ENCODE assay signal across 8 mouse cellular contexts in the genomic region with DNA sequence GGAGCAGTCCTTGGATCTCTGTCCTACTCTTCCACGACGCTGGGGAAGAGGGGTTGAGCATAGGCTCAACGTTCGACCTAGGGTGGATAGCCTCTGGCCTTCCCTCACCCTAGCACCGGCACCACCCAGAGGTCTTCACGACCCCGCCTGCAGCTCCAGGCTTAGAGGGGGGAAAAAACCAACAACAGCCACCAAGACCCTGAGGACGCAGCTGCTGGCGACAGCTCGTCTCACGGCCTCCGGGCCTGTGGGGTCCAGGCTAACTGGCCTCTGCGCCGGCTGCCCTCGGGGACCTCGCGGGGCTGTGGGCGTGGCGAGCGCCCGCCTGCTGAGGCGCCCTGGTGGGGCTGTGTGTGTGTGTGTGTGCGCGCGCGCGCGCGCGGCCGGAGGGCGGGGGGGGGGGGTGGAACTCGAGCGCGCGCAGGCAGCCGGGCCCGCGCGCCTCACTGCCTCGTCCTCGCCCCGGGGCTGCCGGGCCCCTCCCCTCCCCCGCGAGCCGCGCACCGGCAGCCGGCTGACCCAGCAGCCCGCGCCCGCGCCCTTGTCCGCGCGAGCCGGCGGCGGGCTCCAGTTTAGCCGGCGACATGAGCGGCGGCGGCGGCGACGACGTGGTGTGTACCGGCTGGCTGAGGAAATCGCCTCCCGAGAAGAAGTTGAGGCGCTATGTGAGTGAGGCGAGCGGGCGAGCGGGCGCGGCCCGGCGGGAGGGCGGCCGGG. TPM values are rescaled to one million over a fixed set of nuclear protein-coding genes. Genes with fewer than 3 reads are reported as not detected.
DNase-seq lines count a peak whose midpoint lies in the region; ATAC-seq and TF ChIP-seq lines count a peak whose summit lies in the region.

A gene (plus strand): TSS at position 345 of the 717 bp plus-strand sequence.

- no peak for TF ChIP-seq EP300 in stomach, postnatal 0 days (optimal IDR thresholded peaks at IDR 0.05)

- H3K36me3 ChIP-seq in heart, embryonic 13.5 days, result no peaks in the 10 kb centered on the region
- no peaks in the 10 kb centered on the region for H3K36me3 ChIP-seq in liver, embryonic 15.5 days (replicated peaks)
- H3K36me3 ChIP-seq in neural tube, embryonic 11.5 days (ENCODE audit: control insufficient read depth, insufficient read depth, low read length), result no peaks in the 10 kb centered on the region
- H3K36me3 ChIP-seq in stomach, postnatal 0 days (ENCODE audit: control insufficient read depth, insufficient read depth, low read length), result no peaks in the 10 kb centered on the region

- DNase-seq in CD4-positive, CD25-positive, alpha-beta regulatory T cell, adult 2 months (ENCODE audit: low read depth, low spot score), result peak; percentile 49
- peak; percentile 16 for DNase-seq in fibroblast of lung, adult 2 months (ENCODE audit: low read depth)
- DNase-seq in kidney, postnatal 10 days, result peak; percentile 88
- peak; percentile 81 for DNase-seq in neural tube, embryonic 11.5 days (ENCODE audit: low spot score)
- DNase-seq in stomach, postnatal 0 days (ENCODE audit: low spot score), result peak; percentile 85

- no peaks in the 10 kb centered on the region for H3K9me3 ChIP-seq in heart, embryonic 13.5 days
- no peaks in the 10 kb centered on the region for H3K9me3 ChIP-seq in liver, embryonic 15.5 days (replicated peaks)
- no peaks in the 10 kb centered on the region for H3K9me3 ChIP-seq in neural tube, embryonic 11.5 days (ENCODE audit: control insufficient read depth, low read length)
- no peaks in the 10 kb centered on the region for H3K9me3 ChIP-seq in stomach, postnatal 0 days (ENCODE audit: control insufficient read depth, low read length)

- H3K4me2 ChIP-seq in heart, embryonic 13.5 days, result peak within 1 kb of the TSS; percentile 85
- peak within 1 kb of the TSS; percentile 98 for H3K4me2 ChIP-seq in liver, embryonic 15.5 days
- H3K4me2 ChIP-seq in neural tube, embryonic 11.5 days (ENCODE audit: low read depth), result peak within 1 kb of the TSS; percentile 74
- H3K4me2 ChIP-seq in stomach, postnatal 0 days (replicated peaks; ENCODE audit: low read depth), result peak within 1 kb of the TSS; percentile 80

- no peak for TF ChIP-seq CTCF in stomach, postnatal 0 days (IDR thresholded peaks at IDR 0.05; ENCODE audit: low read depth)

- peaks cover 9% of the 10 kb centered on the region for H3K4me1 ChIP-seq in brown adipose tissue, adult 24 weeks (ENCODE audit: control insufficient read depth, insufficient read depth, insufficient read length, low read length)
- H3K4me1 ChIP-seq in heart, embryonic 13.5 days, result peaks cover 28% of the 10 kb centered on the region
- H3K4me1 ChIP-seq in liver, embryonic 15.5 days (replicated peaks), result peaks cover 44% of the 10 kb centered on the region
- H3K4me1 ChIP-seq in neural tube, embryonic 11.5 days (ENCODE audit: control insufficient read depth, insufficient read depth, low read length), result 0 out of 2 replicates have a peak, but pooled peaks cover 2% of the 10 kb centered on the region
- H3K4me1 ChIP-seq in stomach, postnatal 0 days (replicated peaks; ENCODE audit: control insufficient read depth, insufficient read depth), result no peaks in the 10 kb centered on the region; the same call in 1 of the 2 replicates

- WGBS in heart, embryonic 13.5 days, result 1% methylated on average over 48 of the region's 83 CpGs
- WGBS in liver, embryonic 15.5 days (ENCODE audit: insufficient replicate concordance), result under 1% methylated on average over 63 of the region's 83 CpGs
- under 1% methylated on average over 48 of the region's 83 CpGs for WGBS in neural tube, embryonic 11.5 days
- WGBS in stomach, postnatal 0 days, result under 1% methylated on average over 52 of the region's 83 CpGs

- H3K27me3 ChIP-seq in heart, embryonic 13.5 days (replicated peaks), result no peaks in the 10 kb centered on the region
- H3K27me3 ChIP-seq in liver, embryonic 15.5 days, result no peaks in the 10 kb centered on the region
- no peaks in the 10 kb centered on the region for H3K27me3 ChIP-seq in neural tube, embryonic 11.5 days (ENCODE audit: control insufficient read depth, insufficient read depth, low read length)
- no peaks in the 10 kb centered on the region for H3K27me3 ChIP-seq in stomach, postnatal 0 days (ENCODE audit: control insufficient read depth, insufficient read depth, low read length)

- peak within 1 kb of the TSS; percentile 89 for H3K27ac ChIP-seq in brown adipose tissue, adult 24 weeks (replicated peaks; ENCODE audit: low read depth, low read length)
- peak within 1 kb of the TSS; percentile 95 for H3K27ac ChIP-seq in heart, embryonic 13.5 days (replicated peaks)
- peak within 1 kb of the TSS; percentile 77 for H3K27ac ChIP-seq in liver, embryonic 15.5 days (replicated peaks)
- peak within 1 kb of the TSS; percentile 84 for H3K27ac ChIP-seq in neural tube, embryonic 11.5 days (ENCODE audit: low read depth, low read length)
- H3K27ac ChIP-seq in stomach, postnatal 0 days (replicated peaks), result peak within 1 kb of the TSS; percentile 98

- peak within 1 kb of the TSS; percentile 93 for H3K4me3 ChIP-seq in brown adipose tissue, adult 24 weeks (ENCODE audit: insufficient read depth, low read depth, low read length)
- peak within 1 kb of the TSS; percentile 98 for H3K4me3 ChIP-seq in heart, embryonic 13.5 days
- peak within 1 kb of the TSS; percentile 88 for H3K4me3 ChIP-seq in liver, embryonic 15.5 days (replicated peaks)
- peak within 1 kb of the TSS; percentile 94 for H3K4me3 ChIP-seq in neural tube, embryonic 11.5 days (ENCODE audit: low read depth, low read length)
- H3K4me3 ChIP-seq in stomach, postnatal 0 days (ENCODE audit: low read depth, low read length), result peak within 1 kb of the TSS; percentile 95

- ATAC-seq in heart, embryonic 13.5 days (ENCODE audit: extremely low read depth, insufficient number of reproducible peaks, low FRiP score, low TSS enrichment), result peak; percentile 72
- ATAC-seq in liver, embryonic 15.5 days (ENCODE audit: insufficient read depth), result peak; percentile 93
- peak; percentile 83 for ATAC-seq in neural tube, embryonic 11.5 days (ENCODE audit: insufficient read depth, low FRiP score, low TSS enrichment)
- peak; percentile 85 for ATAC-seq in stomach, postnatal 0 days (ENCODE audit: low FRiP score, low TSS enrichment)

- H3K9ac ChIP-seq in heart, embryonic 13.5 days, result peak within 1 kb of the TSS; percentile 97
- H3K9ac ChIP-seq in liver, embryonic 15.5 days, result peak within 1 kb of the TSS; percentile 87
- peak within 1 kb of the TSS; percentile 93 for H3K9ac ChIP-seq in neural tube, embryonic 11.5 days (ENCODE audit: low read length)
- H3K9ac ChIP-seq in stomach, postnatal 0 days (ENCODE audit: low read length), result peak within 1 kb of the TSS; percentile 97

RNA-seq across cellular contexts. Expression of the gene that starts here (rescaled TPM):
- 3.9 and 10.0 TPM in 2 replicates for polyA plus RNA-seq in brown adipose tissue, adult 24 weeks (2012; ENCODE audit: insufficient read depth, insufficient read length, missing spikeins)
- polyA plus RNA-seq in heart, embryonic 13.5 days (2015; fragmentation: Nextera tagmentation; extraction: Ambion mirVana), result 7.1 and 7.4 TPM in 2 replicates
- 1.9 and 2.3 TPM in 2 replicates for polyA plus RNA-seq in liver, embryonic 15.5 days (2015; fragmentation: Nextera tagmentation; extraction: Ambion mirVana)
- polyA plus RNA-seq in neural tube, embryonic 11.5 days (2014; fragmentation: Nextera tagmentation; extraction: Ambion mirVana), result 12.7 and 12.9 TPM in 2 replicates
- polyA plus RNA-seq in stomach, postnatal 0 days (2015; fragmentation: Nextera tagmentation; extraction: Ambion mirVana), result 3.2 and 3.4 TPM in 2 replicates

Comparison
In these comparisons a context has a peak if more than half of its experiments do, and no peak if none do; other contexts are left out.
1. Peak in every context shown above with its lines: DNase-seq, ATAC-seq, H3K4me3 ChIP-seq and H3K27ac ChIP-seq.
2. DNase-seq: peak in every context shown above with its lines; median percentile 88 in kidney, postnatal 10 days; 85 in stomach, postnatal 0 days; 81 in neural tube, embryonic 11.5 days; 49 in CD4-positive, CD25-positive, alpha-beta regulatory T cell, adult 2 months; 16 in fibroblast of lung, adult 2 months.